Mouse (Mus musculus) liver, embryonic 15.5 days (tissue): ENCODE measurements around the gene Unc5a. TPM values are rescaled to one million over a fixed set of nuclear protein-coding genes. Genes with fewer than 3 reads are reported as not detected.

Experiments
- ATAC-seq: fragments of 200-750 bp; cut with Nextera tagmentation; 2 replicates; pipeline ENCODE4 v1.8.0; 2017; ENCODE audit warnings: moderate number of reproducible peaks, mild to moderate bottlenecking, moderate library complexity; ENCODE audit not compliant: insufficient read depth
- H3K27ac ChIP-seq: fragments of 300-500 bp; sonication (generic); replicated peaks from 2 replicates; pipeline ENCODE4 v1.5.1; 2015; ENCODE audit warnings: mild to moderate bottlenecking, inconsistent platforms
- H3K27me3 ChIP-seq: fragments of 300-500 bp; sonication (generic); 2 replicates; pipeline ENCODE4 v1.6.1; 2015; ENCODE audit warnings: mild to moderate bottlenecking, inconsistent platforms
- H3K36me3 ChIP-seq: fragments of 300-500 bp; sonication (generic); replicated peaks from 2 replicates; pipeline ENCODE4 v1.6.1; 2015; ENCODE audit warnings: moderate library complexity, mild to moderate bottlenecking, inconsistent platforms
- H3K4me1 ChIP-seq: fragments of 300-500 bp; sonication (generic); replicated peaks from 2 replicates; pipeline ENCODE4 v1.6.1; 2015; ENCODE audit warnings: inconsistent platforms
- H3K4me2 ChIP-seq: fragments of 300-500 bp; sonication (generic); 2 replicates; pipeline ENCODE4 v1.6.1; 2015; ENCODE audit warnings: moderate library complexity, mild to moderate bottlenecking, inconsistent platforms
- H3K4me3 ChIP-seq: fragments of 300-500 bp; sonication (generic); replicated peaks from 2 replicates; pipeline ENCODE4 v1.5.1; 2015; ENCODE audit warnings: mild to moderate bottlenecking, inconsistent platforms
- H3K9ac ChIP-seq: fragments of 300-500 bp; sonication (generic); 2 replicates; pipeline ENCODE4 v1.6.1; 2015; ENCODE audit warnings: moderate library complexity, mild to moderate bottlenecking, inconsistent platforms
- H3K9me3 ChIP-seq: fragments of 300-500 bp; sonication (generic); replicated peaks from 2 replicates; pipeline ENCODE4 v1.6.1; 2016; ENCODE audit warnings: inconsistent platforms
- WGBS: fragments of 180-500 bp; shearing (Covaris S2); methylation state at CpG from one replicate; pipeline ENCODE4 v1.1.7; 2015; ENCODE audit warnings: mixed read lengths; ENCODE audit not compliant: insufficient replicate concordance; 5-methylcytosine and 5-hydroxymethylcytosine counted together
- polyA plus RNA-seq: library from polyadenylated mRNA; unstranded; fragments of >200 nt; fragmentation: Nextera tagmentation; extraction: Ambion mirVana; gene quantifications from 2 replicates; pipeline ENCODE4 v1.2.1, GENCODE M21; 2015

Unc5a gene
- polyA plus RNA-seq, 1 experiment from 2014 or later = 0.51 TPM

DNA sequence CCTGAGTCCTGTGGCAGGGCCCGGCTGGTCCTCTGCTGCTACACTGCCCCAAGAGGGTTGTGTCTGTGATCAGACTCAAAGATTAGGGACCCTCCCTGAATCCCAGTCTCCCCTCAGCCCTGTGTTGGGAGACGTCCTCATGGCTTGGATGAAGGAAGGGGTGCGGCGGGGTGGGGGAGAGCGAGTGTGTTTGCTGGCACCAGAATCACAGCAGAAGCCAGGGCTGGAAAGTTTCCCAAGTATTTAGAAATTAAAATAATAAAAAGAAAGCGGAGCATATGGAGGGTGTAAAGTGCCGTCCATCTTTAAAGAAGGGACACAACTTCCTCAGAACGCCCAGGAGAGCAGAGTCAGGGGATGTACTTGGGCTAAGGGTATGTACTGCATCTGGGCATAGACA lies 14.3 kb upstream of the Unc5a start:
- H3K9me3 ChIP-seq = no peaks in the 10 kb centered on the region
- H3K27ac ChIP-seq = no peak overlapping the region
- no peak overlapping the region for H3K4me3 ChIP-seq
- H3K9ac ChIP-seq = no peak overlapping the region
- no peak for ATAC-seq
- 63% methylated on average over 8 of the region's 8 CpGs for WGBS
- no peaks in the 10 kb centered on the region for H3K36me3 ChIP-seq
- no peaks in the 10 kb centered on the region for H3K4me1 ChIP-seq
- H3K4me2 ChIP-seq = no peak overlapping the region
- no peaks in the 10 kb centered on the region for H3K27me3 ChIP-seq

DNA sequence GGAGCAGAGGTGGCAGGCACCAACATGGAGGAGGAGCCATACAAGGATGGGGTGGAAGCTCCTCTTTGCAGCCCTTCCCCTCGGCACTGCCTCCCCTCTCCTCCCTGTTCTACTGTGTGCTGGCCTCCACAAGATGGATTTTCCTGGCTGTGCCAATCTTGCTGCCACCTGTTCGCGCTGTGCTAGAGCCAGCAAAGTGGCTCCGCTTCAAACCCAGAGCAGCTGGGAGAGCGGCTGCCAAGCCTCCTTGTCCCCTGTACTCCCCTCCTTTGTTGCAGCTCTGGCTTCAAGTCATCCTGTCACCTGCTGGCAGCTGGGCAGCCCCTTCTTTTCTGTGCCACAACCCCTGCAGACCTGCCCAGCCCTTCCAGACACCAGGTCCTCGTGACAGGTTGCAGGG lies 13.0 kb upstream of the Unc5a start:
- 60% methylated on average over 6 of the region's 6 CpGs for WGBS
- H3K4me1 ChIP-seq = no peaks in the 10 kb centered on the region
- H3K36me3 ChIP-seq = no peaks in the 10 kb centered on the region
- H3K9ac ChIP-seq = no peak overlapping the region
- no peaks in the 10 kb centered on the region for H3K9me3 ChIP-seq
- no peak overlapping the region for H3K4me2 ChIP-seq
- no peak for ATAC-seq
- no peaks in the 10 kb centered on the region for H3K27me3 ChIP-seq
- H3K27ac ChIP-seq = no peak overlapping the region
- H3K4me3 ChIP-seq = no peak overlapping the region

DNA sequence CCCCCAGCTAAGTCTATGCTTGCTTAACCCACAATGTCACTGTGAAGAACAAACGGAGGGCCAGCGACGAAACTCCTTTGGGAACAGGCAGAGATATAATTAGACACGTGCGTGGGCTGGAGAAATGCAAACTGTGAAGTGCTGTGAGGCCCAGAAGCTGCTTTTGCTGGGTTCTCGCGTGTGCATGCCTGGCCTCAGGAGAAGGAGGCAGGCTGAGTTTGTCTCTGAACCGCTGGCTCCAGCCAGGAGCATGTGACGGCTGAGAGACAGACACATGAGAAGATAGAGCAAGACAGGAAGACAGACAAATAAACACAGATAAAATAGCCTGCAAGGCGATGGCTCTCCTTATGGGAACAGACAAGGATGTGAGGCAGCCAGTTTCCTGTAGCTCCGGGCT lies 11.3 kb upstream of the Unc5a start:
- H3K4me1 ChIP-seq = no peaks in the 10 kb centered on the region
- H3K36me3 ChIP-seq = no peaks in the 10 kb centered on the region
- no peak overlapping the region for H3K9ac ChIP-seq
- H3K9me3 ChIP-seq = no peaks in the 10 kb centered on the region
- H3K27me3 ChIP-seq = no peaks in the 10 kb centered on the region
- no peak for ATAC-seq
- 27% methylated on average over 11 of the region's 11 CpGs for WGBS
- no peak overlapping the region for H3K4me2 ChIP-seq
- no peak overlapping the region for H3K4me3 ChIP-seq
- H3K27ac ChIP-seq = no peak overlapping the region

DNA sequence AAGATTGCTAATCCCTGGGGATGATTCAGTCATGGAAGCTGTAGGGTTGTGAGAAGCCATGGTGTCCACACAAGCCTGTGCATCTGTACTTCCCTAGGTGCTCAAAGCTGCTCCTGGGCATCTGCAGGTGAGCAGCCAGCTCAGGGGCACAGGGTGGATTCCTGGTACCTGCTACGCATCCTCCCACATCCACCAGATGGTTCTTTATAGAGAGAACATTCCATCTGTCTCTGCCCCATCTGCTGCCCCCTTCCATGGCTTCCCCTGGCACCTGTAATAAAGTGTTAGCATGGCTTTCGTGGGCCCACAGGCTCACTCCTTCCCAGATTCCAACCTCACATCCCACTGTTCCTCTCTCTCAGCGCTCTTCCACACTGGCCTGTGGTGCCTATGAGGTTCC lies 10.7 kb upstream of the Unc5a start:
- 57% methylated on average over 3 of the region's 3 CpGs for WGBS

DNA sequence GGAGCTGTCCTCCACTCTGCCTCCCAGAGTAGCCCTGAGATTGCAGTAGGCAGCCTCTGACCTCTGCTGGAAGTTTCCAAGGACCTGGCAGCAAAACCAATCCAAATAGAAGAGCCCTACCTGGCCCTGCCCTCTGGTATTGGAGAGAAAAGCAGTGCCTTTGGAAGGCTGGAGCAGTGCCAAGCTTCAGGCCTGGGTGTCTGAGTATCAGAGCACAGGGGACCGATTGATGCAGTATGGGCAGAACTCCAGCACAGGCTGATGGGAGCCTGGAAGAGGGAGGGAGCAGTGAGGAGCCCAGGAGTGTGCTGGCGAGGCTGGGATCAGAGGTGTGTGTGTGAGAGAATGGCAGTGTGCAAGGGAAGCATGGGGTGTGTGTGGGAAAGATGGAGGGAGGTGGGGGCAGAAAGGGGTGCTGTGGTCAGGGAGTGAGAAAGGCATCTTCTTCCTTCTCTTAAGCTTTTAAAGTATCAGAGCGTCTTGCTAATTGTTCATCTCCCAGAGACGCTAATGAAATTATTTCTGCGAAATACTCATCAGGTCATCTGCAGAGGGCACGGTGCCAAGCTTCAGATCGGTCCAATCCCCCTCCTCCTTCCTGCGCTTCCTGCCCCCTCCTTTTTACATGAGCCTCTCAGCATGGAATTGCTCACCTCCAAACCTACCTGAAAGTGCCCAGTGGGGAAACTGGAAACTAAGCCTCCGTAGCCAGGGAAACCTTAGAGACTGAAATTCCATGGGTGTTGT lies 4.6 kb upstream of the Unc5a start:
- H3K4me3 ChIP-seq = no peak overlapping the region
- ATAC-seq = no peak
- 46% methylated on average over 9 of the region's 9 CpGs for WGBS
- no peak overlapping the region for H3K9ac ChIP-seq
- H3K4me1 ChIP-seq = 0 out of 2 replicates have a peak, but pooled peaks cover 3% of the 10 kb centered on the region
- no peak overlapping the region for H3K4me2 ChIP-seq
- H3K27ac ChIP-seq = no peak overlapping the region
- no peaks in the 10 kb centered on the region for H3K9me3 ChIP-seq
- no peaks in the 10 kb centered on the region for H3K36me3 ChIP-seq
- peaks cover 52% of the 10 kb centered on the region for H3K27me3 ChIP-seq

More for the DNA sequence above, 10.7 kb upstream of the Unc5a start:
- H3K27ac ChIP-seq = no peak overlapping the region
- H3K36me3 ChIP-seq = no peaks in the 10 kb centered on the region
- no peak overlapping the region for H3K9ac ChIP-seq
- no peaks in the 10 kb centered on the region for H3K9me3 ChIP-seq
- H3K27me3 ChIP-seq = no peaks in the 10 kb centered on the region
- no peaks in the 10 kb centered on the region for H3K4me1 ChIP-seq
- no peak overlapping the region for H3K4me2 ChIP-seq
- ATAC-seq = no peak
- no peak overlapping the region for H3K4me3 ChIP-seq

DNA sequence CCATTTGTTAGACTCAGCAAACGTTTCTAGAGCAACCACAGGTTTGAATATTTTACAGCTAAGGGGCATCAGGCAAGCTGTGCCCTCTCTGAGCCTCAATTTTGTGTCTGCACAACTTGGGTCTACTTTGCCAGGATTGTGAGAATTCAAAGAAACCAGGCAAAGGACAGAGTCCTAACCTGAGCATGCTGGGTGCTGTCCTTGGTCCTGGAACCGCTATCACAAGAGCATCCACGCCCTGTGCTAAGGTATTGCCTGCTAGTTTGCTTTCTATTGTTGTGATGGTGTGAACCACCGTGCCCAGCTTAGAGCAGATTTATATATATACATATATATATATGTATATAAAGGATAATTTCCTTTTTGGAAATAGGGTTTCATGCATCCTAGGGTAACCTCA lies 3.9 kb upstream of the Unc5a start:
- WGBS = 7% methylated on average over 4 of the region's 4 CpGs
- no peak overlapping the region for H3K4me2 ChIP-seq
- peaks cover 60% of the 10 kb centered on the region for H3K27me3 ChIP-seq
- no peak overlapping the region for H3K27ac ChIP-seq
- H3K9me3 ChIP-seq = no peaks in the 10 kb centered on the region
- H3K9ac ChIP-seq = no peak overlapping the region
- H3K4me3 ChIP-seq = no peak overlapping the region
- H3K36me3 ChIP-seq = no peaks in the 10 kb centered on the region
- no peak for ATAC-seq
- 0 out of 2 replicates have a peak, but pooled peaks cover 6% of the 10 kb centered on the region for H3K4me1 ChIP-seq

DNA sequence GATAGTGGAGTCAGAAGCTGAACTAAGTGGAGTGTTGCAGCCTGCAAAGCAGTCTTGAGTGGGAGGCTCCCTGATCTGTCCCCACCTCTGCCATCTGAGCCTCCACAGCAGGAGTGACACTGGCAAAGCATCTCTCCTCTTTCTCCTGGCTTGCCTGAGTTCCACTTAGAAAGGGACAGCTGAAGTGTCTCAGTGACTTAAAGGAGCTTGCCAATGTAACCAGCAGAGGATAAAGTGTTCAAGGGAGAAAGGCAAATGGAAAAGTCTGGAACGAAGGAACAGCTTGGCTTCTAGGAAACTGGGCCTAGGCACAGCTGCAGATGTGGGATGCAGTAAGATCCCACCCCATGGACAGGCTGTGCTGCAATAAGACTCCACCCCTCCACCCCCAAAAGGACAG lies 2.8 kb upstream of the Unc5a start:
- H3K9ac ChIP-seq = no peak overlapping the region
- H3K4me1 ChIP-seq = 0 out of 2 replicates have a peak, but pooled peaks cover 6% of the 10 kb centered on the region
- H3K4me3 ChIP-seq = no peak overlapping the region
- peaks cover 71% of the 10 kb centered on the region for H3K27me3 ChIP-seq
- H3K9me3 ChIP-seq = no peaks in the 10 kb centered on the region
- no peaks in the 10 kb centered on the region for H3K36me3 ChIP-seq
- ATAC-seq = no peak
- WGBS = 48% methylated on average over 1 of the region's 1 CpGs
- H3K27ac ChIP-seq = no peak overlapping the region
- no peak overlapping the region for H3K4me2 ChIP-seq

DNA sequence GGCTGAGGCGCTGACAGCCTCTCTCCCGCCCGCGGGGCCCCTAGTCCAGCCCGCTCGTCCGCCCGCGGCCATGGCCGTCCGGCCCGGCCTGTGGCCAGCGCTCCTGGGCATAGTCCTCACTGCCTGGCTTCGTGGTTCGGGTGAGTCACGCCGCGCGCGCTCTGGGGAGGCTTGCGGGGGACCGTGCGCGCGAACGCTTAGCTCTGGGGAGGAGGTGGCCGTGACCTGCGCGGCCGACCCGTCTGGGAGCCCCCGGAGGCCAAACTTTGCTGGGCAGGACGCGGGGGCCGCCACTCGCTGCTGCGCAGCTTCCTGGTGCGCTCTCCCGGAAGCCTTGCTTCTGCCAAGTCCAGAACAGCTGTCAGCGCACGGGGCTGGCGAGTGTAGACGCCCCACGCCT lies 381 bp downstream of the Unc5a start:
- no peak overlapping the region for H3K27ac ChIP-seq
- H3K9ac ChIP-seq = no peak overlapping the region
- no peak for ATAC-seq
- peak overlapping the region; percentile 50 for H3K4me3 ChIP-seq
- peaks cover 97% of the 10 kb centered on the region for H3K27me3 ChIP-seq
- peak overlapping the region; percentile 66 for H3K4me2 ChIP-seq
- WGBS = under 1% methylated on average over 44 of the region's 44 CpGs
- no peaks in the 10 kb centered on the region for H3K9me3 ChIP-seq
- H3K36me3 ChIP-seq = no peaks in the 10 kb centered on the region
- 0 out of 2 replicates have a peak, but pooled peaks cover 6% of the 10 kb centered on the region for H3K4me1 ChIP-seq

DNA sequence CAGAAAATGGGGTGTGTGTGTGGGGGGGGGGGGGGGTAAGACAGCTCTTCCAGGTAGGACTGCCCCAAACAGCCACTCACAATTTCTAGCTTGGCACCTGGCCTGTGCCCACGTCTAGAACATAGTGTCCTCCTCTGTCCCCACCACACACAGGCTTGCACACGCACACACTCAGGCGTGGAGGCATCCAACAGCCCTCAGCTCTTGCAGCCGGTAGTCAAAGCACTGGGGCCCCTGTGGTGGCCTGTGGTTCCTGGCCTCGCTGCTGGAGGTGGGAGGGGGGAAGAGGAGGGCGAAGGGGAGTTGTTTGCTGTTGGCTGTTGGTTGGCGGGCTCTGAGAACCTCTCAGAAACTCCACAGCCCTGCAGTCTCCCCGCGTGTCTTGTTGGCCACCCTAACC lies 920 bp downstream of the Unc5a start:
- Histone ChIP-seq H3K4me2 (peak overlapping the region; percentile 66; the same call in 1 of the 2 replicates), H3K9ac (no peak overlapping the region), H3K4me1 (0 out of 2 replicates have a peak, but pooled peaks cover 6% of the 10 kb centered on the region), H3K4me3 (0 out of 2 replicates have a peak overlapping the region, but pooled peaks have one; percentile 50), H3K9me3 (no peaks in the 10 kb centered on the region), H3K27ac (no peak overlapping the region), H3K27me3 (peaks cover 97% of the 10 kb centered on the region), H3K36me3 (no peaks in the 10 kb centered on the region)
- WGBS = under 1% methylated on average over 9 of the region's 9 CpGs
- no peak for ATAC-seq

DNA sequence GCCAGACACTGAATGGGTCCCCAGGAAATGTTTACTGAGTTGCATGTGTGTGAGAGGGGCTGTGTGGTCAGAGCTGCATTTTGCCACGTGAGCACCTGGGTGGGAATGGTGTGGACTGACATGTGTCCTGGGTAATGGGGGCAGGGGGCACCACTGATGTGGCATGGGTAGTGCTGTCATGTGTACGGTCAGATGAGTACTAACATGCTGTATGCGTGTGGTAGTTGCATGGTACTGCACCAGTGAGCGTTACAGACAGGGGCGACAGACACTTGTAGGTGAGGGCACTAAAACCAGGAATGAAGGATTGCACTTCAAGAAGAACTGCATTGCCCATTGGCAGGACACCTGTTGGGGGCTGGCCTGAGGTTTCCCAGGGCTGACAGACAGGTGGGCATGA lies 2.0 kb downstream of the Unc5a start:
- H3K9ac ChIP-seq = no peak overlapping the region
- no peak overlapping the region for H3K27ac ChIP-seq
- H3K9me3 ChIP-seq = no peaks in the 10 kb centered on the region
- peaks cover 99% of the 10 kb centered on the region for H3K27me3 ChIP-seq
- H3K4me1 ChIP-seq = peaks cover 6% of the 10 kb centered on the region; the same call in 1 of the 2 replicates
- ATAC-seq = no peak
- no peak overlapping the region for H3K4me2 ChIP-seq
- no peak overlapping the region for H3K4me3 ChIP-seq
- WGBS = 32% methylated on average over 5 of the region's 5 CpGs
- H3K36me3 ChIP-seq = no peaks in the 10 kb centered on the region

DNA sequence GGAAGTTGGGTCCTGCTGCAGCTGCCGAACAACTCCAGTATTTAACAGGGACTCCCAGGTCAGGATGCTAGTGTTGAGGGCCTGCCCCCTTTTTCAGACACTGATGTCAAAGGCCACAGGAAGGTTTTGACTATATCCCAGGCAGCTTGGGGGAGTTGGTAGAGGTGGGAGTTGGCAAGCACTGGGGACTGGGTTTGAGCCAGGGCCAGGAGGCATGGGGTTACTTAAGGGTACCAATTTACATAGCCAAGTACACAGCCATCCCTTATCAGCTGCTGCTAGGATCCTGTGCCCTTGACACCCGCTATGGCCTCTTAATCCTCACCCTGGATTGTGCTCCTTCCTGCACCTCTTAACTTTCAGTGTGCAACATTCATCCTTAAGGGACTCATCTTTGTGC lies 5.5 kb downstream of the Unc5a start:
- no peak for ATAC-seq
- Histone ChIP-seq H3K36me3 (no peaks in the 10 kb centered on the region), H3K27me3 (peaks cover 84% of the 10 kb centered on the region), H3K4me3 (no peak overlapping the region), H3K4me1 (peaks cover 4% of the 10 kb centered on the region; the same call in 1 of the 2 replicates), H3K9me3 (no peaks in the 10 kb centered on the region), H3K4me2 (no peak overlapping the region), H3K9ac (no peak overlapping the region), H3K27ac (no peak overlapping the region)
- WGBS = 47% methylated on average over 2 of the region's 2 CpGs
